Mouse (Mus musculus) stomach, embryonic 16.5 days (tissue): ENCODE data around the gene Actg1. TPM values are rescaled to one million over a fixed set of nuclear protein-coding genes. Genes with fewer than 3 reads are reported as not detected.

Experiments used
- ATAC-seq: fragments of 200-750 bp; cut with Nextera tagmentation; 2 replicates; pipeline ENCODE4 v1.8.0; 2017; ENCODE audit warnings: moderate number of reproducible peaks, moderate TSS enrichment; ENCODE audit not compliant: insufficient read depth, low FRiP score
- H3K27ac ChIP-seq: fragments of 300-500 bp; sonication (generic); 2 replicates; pipeline ENCODE4 v1.5.1; 2014; ENCODE audit warnings: low read length
- H3K27me3 ChIP-seq: fragments of 300-500 bp; sonication (generic); 2 replicates; pipeline ENCODE4 v1.6.1; 2014; ENCODE audit warnings: low read length, control low read depth, mixed read lengths; ENCODE audit not compliant: control insufficient read depth, insufficient read depth
- H3K36me3 ChIP-seq: fragments of 300-500 bp; sonication (generic); 2 replicates; pipeline ENCODE4 v1.6.1; 2014; ENCODE audit warnings: low read length; ENCODE audit not compliant: control insufficient read depth, insufficient read depth
- H3K4me1 ChIP-seq: fragments of 300-500 bp; sonication (generic); 2 replicates; pipeline ENCODE4 v1.6.1; 2014; ENCODE audit warnings: low read length, control low read depth, mixed read lengths; ENCODE audit not compliant: control insufficient read depth, insufficient read depth
- H3K4me2 ChIP-seq: fragments of 300-500 bp; sonication (generic); 2 replicates; pipeline ENCODE4 v1.6.1; 2014; ENCODE audit warnings: low read depth, low read length, mixed read lengths
- H3K4me3 ChIP-seq: fragments of 300-500 bp; sonication (generic); replicated peaks from 2 replicates; pipeline ENCODE4 v1.5.1; 2014; ENCODE audit warnings: mild to moderate bottlenecking, low read length
- H3K9ac ChIP-seq: fragments of 300-500 bp; sonication (generic); 2 replicates; pipeline ENCODE4 v1.6.1; 2014; ENCODE audit warnings: low read length
- H3K9me3 ChIP-seq: fragments of 300-500 bp; sonication (generic); replicated peaks from 2 replicates; pipeline ENCODE4 v1.6.1; 2016; ENCODE audit warnings: low read length, control low read depth; ENCODE audit not compliant: control insufficient read depth
- WGBS: fragments of 180-500 bp; shearing (Covaris S2); extraction: QIAGEN DNeasy Blood & Tissue Kit; methylation state at CpG from one replicate; pipeline ENCODE4 v1.1.7; 2014; 5-methylcytosine and 5-hydroxymethylcytosine counted together
- polyA plus RNA-seq: library from polyadenylated mRNA; unstranded; fragments of >200 nt; fragmentation: Nextera tagmentation; extraction: Ambion mirVana; gene quantifications from 2 replicates; pipeline ENCODE4 v1.2.1, GENCODE M21; 2015

The Actg1 gene
- polyA plus RNA-seq, 1 experiment from 2014 or later: 2,700 TPM

DNA sequence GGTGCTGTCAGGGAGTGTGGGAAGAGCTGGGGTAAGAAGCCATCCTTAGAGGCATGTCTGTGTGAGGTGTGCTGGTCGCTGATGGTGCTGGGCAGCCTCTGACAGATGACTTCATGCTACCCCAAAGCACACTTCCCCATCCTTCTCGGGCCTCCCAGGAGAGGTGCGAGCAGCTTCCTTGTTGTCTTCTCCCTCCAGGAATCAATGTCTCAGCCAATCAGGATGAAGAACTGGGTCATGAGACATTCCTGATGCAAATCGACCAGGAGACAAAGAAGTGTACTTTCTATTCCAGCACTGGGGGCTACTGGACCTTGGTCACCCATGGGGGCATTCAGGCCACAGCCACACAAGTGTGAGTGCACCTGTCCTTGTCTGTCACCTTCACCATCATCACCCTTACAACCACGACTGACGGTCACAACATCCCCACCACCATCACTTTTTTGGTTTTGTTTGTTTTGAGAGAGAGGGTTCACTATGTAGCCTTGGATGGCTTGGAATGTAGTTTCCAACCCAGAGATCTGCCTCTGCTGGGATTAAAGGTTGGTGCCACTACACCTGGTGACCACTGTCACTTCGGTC, 18.2 kb upstream of the Actg1 start:
- ATAC-seq: no peak
- Histone ChIP-seq H3K4me3 (no peak overlapping the region), H3K4me2 (no peak overlapping the region), H3K9me3 (no peaks in the 10 kb centered on the region), H3K27me3 (no peaks in the 10 kb centered on the region), H3K36me3 (no peaks in the 10 kb centered on the region), H3K4me1 (no peaks in the 10 kb centered on the region), H3K9ac (no peak overlapping the region), H3K27ac (no peak overlapping the region)
- WGBS: 33% methylated on average over 7 of the region's 7 CpGs

DNA sequence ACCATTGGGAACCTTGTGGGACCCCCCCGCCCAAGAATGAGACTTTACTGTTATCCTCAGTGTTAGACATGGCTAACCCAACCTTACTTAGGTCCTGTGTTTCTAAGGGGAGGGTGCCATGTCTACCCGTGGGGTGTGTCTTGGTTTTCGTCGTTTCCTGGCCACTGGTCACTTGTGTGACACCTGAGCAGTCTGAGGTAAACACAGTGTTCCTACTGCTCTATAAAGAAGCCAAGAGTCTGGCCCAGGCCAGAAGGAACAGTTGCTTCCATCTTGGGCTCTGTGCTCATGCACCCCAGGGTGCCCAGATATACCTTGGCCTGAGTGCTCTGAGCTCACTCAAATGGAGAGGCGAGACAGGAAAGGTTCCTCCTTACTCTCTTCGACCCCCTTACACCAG, 14.5 kb upstream of the Actg1 start:
- WGBS: 83% methylated on average over 6 of the region's 6 CpGs
- Histone ChIP-seq H3K4me3 (no peak overlapping the region), H3K27me3 (no peaks in the 10 kb centered on the region), H3K4me2 (no peak overlapping the region), H3K36me3 (no peaks in the 10 kb centered on the region), H3K9me3 (no peaks in the 10 kb centered on the region), H3K4me1 (peaks cover 11% of the 10 kb centered on the region), H3K9ac (no peak overlapping the region), H3K27ac (no peak overlapping the region)
- no peak for ATAC-seq

DNA sequence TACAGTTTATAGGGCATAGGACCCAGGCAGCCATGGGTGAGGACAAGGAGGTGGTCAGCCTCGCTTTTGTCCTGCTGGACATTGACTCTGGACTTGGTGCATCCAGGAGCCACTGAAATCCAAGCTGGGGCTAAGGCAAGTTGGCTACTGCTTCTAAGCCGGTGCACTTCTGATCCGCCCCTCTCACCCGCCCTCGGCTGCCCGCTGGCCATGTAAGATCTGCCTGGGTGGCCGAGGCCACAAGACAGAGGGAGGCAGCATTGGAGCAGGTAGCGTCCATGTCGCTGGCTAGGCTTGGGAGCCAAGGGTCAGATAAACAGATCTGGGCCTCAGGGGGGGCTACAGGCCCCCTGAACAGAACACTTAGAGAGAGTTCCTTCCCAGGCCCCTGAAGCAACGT, 13.0 kb upstream of the Actg1 start, which contains the start of gene Fscn2:
Fscn2 (plus strand) TSS at position 240 of the 400 bp plus-strand sequence.
- Histone ChIP-seq H3K4me2 (no peak within 1 kb of the TSS), H3K4me1 (peaks cover 20% of the 10 kb centered on the region), H3K36me3 (no peaks in the 10 kb centered on the region), H3K4me3 (no peak within 1 kb of the TSS), H3K9me3 (no peaks in the 10 kb centered on the region), H3K27ac (no peak within 1 kb of the TSS), H3K27me3 (no peaks in the 10 kb centered on the region), H3K9ac (0 out of 2 replicates have a peak within 1 kb of the TSS, but pooled peaks have one; percentile 9)
- WGBS: 66% methylated on average over 10 of the region's 10 CpGs
- ATAC-seq: no peak

DNA sequence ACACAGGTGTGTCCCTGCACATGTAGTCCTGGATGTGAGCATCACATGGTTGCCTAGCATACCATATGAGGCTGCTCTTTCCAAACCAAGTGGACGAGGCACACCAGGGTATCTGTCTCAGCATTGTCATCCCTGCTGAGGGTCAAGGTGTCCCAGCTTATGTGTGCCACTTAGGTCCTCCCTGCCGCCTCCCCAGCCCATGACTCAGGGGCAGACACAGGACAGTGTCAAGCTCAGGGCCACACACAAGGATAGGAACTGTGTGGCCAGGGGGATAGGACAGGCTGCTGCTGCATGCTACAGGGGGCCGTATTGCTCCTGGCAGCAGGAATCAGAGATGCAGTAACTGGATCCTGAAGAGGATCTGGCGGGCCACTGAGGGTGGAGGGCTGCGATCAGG, 12.4 kb upstream of the Actg1 start:
- Histone ChIP-seq H3K9ac (no peak overlapping the region), H3K9me3 (no peaks in the 10 kb centered on the region), H3K4me3 (no peak overlapping the region), H3K4me2 (no peak overlapping the region), H3K27ac (no peak overlapping the region), H3K4me1 (peaks cover 22% of the 10 kb centered on the region), H3K27me3 (no peaks in the 10 kb centered on the region), H3K36me3 (no peaks in the 10 kb centered on the region)
- ATAC-seq: no peak
- 76% methylated on average over 5 of the region's 5 CpGs for WGBS

DNA sequence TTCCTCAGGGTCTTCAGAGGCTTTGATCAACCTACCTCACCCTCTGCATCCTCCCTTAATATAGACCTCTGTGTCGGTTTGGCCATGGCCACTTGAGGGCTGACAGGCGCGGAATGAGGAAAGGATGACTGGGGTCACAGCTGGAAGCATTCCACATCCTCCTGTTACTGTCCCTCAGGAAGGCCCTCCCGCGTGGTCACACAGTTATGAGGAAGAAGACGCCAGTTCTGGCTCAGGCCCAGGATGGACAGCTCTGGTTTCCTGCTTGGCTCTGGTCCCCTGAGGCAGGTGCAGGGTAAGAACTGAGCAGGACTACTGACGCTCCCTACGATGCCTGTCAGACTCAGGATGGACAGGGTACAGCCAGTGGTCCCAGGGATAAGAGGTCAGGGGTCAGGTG, 11.7 kb upstream of the Actg1 start:
- H3K36me3 ChIP-seq: no peaks in the 10 kb centered on the region
- H3K27me3 ChIP-seq: no peaks in the 10 kb centered on the region
- no peak overlapping the region for H3K27ac ChIP-seq
- peaks cover 25% of the 10 kb centered on the region for H3K4me1 ChIP-seq
- H3K9ac ChIP-seq: no peak overlapping the region
- no peak overlapping the region for H3K4me2 ChIP-seq
- H3K9me3 ChIP-seq: no peaks in the 10 kb centered on the region
- H3K4me3 ChIP-seq: no peak overlapping the region
- WGBS: 42% methylated on average over 8 of the region's 8 CpGs
- no peak for ATAC-seq

DNA sequence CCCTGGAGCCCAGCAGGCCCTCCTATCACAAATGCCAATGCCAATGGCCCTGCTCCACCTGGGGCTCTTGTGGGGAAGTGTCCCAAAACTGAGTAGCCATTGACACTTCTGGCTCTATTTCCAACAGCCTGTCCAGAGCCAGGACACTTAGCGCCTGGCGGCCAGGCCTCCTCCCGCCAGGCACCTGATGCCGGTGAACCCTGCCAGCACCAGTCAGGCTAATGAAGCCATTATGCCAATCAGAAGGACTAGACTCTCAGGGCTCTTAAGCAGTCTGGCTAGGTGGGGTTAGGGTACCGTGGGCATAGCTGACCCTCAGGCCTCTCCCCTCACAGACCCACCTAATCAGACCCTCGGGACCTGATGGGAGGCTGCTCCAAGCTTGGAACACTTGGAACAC, 11.0 kb upstream of the Actg1 start:
- WGBS: 83% methylated on average over 6 of the region's 6 CpGs
- ATAC-seq: no peak
- H3K9me3 ChIP-seq: no peaks in the 10 kb centered on the region
- H3K4me3 ChIP-seq: no peak overlapping the region
- no peak overlapping the region for H3K9ac ChIP-seq
- peaks cover 32% of the 10 kb centered on the region for H3K4me1 ChIP-seq
- H3K36me3 ChIP-seq: no peaks in the 10 kb centered on the region
- no peak overlapping the region for H3K27ac ChIP-seq
- no peaks in the 10 kb centered on the region for H3K27me3 ChIP-seq
- no peak overlapping the region for H3K4me2 ChIP-seq

DNA sequence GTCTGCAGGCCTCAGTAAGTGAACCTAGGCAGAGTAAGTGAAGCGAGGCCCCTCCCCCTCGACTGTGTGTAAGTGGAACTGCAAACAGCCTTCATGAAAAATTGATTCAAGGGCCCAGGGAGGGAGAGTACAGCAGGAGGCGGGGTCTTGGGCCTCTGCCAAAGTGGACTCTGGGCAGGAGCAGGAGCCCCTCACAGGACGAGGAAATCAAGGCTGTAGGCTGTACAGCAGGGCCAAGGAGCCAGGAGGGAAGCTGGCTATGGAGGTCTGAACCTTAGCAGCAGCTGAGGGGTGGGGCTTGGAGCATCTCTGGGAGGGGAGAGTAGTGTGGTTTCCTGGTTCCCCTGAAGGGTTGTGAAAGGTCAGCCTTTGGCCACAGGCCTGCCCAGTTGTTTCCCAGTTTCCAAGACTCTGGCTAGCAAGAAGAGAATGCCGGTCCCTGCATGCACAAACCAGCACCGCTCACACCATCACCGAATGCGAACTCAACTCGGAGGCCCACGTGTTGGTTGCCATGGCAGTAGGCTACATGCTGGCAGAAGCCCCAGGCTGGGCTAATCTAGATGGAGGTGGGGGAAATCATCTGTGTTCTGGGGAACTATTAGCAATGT, 9.6 kb upstream of the Actg1 start:
- peak overlapping the region; percentile 33 for H3K4me2 ChIP-seq
- peak overlapping the region; percentile 93 for H3K27ac ChIP-seq
- peak overlapping the region; percentile 42; the same call in 1 of the 2 replicates for H3K9ac ChIP-seq
- 6% methylated on average over 10 of the region's 10 CpGs for WGBS
- H3K9me3 ChIP-seq: no peaks in the 10 kb centered on the region
- H3K36me3 ChIP-seq: no peaks in the 10 kb centered on the region
- H3K4me1 ChIP-seq: peaks cover 43% of the 10 kb centered on the region
- no peak overlapping the region for H3K4me3 ChIP-seq
- no peaks in the 10 kb centered on the region for H3K27me3 ChIP-seq
- ATAC-seq: peak; percentile 85

DNA sequence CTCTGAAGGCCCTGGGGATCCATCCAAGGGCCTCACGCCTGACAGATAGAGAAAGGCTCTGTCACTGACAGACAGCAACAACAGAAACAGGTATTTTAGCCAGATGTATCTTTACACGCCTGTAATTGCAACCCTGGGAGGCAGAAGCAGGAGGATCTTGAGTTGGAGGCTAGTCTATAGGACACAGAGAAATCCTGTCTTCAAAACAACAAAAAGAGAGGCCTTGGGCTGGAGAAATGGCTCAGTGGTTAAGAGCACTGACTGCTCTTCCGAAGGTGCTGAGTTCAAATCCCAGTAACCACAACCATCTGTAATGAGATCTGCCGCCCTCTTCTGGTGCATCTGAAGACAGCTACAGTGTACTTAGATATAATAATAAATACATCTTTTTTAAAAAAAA, 8.6 kb upstream of the Actg1 start:
- H3K9me3 ChIP-seq: no peaks in the 10 kb centered on the region
- no peaks in the 10 kb centered on the region for H3K36me3 ChIP-seq
- no peaks in the 10 kb centered on the region for H3K27me3 ChIP-seq
- ATAC-seq: no peak
- H3K4me1 ChIP-seq: peaks cover 48% of the 10 kb centered on the region
- no peak overlapping the region for H3K4me3 ChIP-seq
- peak overlapping the region; percentile 93; the same call in 1 of the 2 replicates for H3K27ac ChIP-seq
- H3K9ac ChIP-seq: no peak overlapping the region
- H3K4me2 ChIP-seq: no peak overlapping the region
- 91% methylated on average over 4 of the region's 4 CpGs for WGBS

DNA sequence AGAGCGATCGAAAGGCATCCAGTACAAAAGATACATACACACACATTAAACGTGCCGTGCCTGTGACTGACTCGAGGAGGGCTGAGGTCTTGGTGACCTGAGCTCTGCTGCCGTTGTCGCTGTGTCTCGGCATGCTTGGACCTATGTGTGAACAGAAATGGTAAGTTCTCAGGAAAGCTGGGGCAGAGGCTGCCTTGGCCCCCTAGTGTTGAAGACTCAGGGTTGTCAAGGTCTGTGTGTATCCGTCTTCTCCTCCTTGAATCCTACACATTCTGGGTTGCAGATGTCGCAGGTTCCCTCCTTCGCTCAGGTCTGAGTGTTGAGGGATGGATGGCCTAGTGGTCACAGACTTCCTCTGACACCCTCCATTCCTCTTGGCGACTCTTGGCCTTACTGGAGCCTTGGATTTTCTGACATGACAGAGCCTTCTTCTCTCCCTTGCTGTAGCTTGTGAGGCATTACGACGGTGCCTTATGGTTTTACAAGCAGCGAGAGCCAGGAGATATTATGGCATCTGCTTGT, 8.0 kb upstream of the Actg1 start:
- H3K4me2 ChIP-seq: no peak overlapping the region
- WGBS: 72% methylated on average over 15 of the region's 15 CpGs
- no peak for ATAC-seq
- H3K27ac ChIP-seq: no peak overlapping the region
- no peaks in the 10 kb centered on the region for H3K9me3 ChIP-seq
- no peak overlapping the region for H3K9ac ChIP-seq
- no peaks in the 10 kb centered on the region for H3K27me3 ChIP-seq
- no peak overlapping the region for H3K4me3 ChIP-seq
- H3K36me3 ChIP-seq: no peaks in the 10 kb centered on the region
- peaks cover 48% of the 10 kb centered on the region for H3K4me1 ChIP-seq
